Mouse (Mus musculus) left cerebral cortex, adult 2 months (tissue): ENCODE results near the gene Sirt6. TPM values are rescaled to one million over a fixed set of nuclear protein-coding genes. Genes with fewer than 3 reads are reported as not detected.
A peak's percentile ranks its signal among the peaks of the same experiment; 100 is the strongest.

ENCODE experiments used
- DNase-seq, 2 experiments: peaks; one replicate each; pipeline ENCODE4 v3.0.0; 2021 to 2022; ENCODE audit warnings: low spot score in 2 of 2, mixed read lengths in 1 of 2; ENCODE audit errors: extremely low spot score in 1 of 2
- H3K27ac ChIP-seq: fragments of 200-600 bp; 2 replicates; pipeline ENCODE4 v1.8.1; 2022
- H3K4me3 ChIP-seq: fragments of 200-600 bp; 2 replicates; pipeline ENCODE4 v1.8.1; 2022
- CTCF ChIP-seq: fragments of 200-600 bp; IDR thresholded peaks from 2 replicates; pipeline ENCODE4 v1.8.1; 2022; ENCODE audit warnings: antibody characterized with exemption, mild to moderate bottlenecking, moderate library complexity
- intact Hi-C: fragments of 180-260 bp; cut with DNase I; formaldehyde crosslinking; loops from one replicate; pipeline ENCODE4 v1.15.1; 2025
- total RNA-seq, 2 experiments: library from RNA; stranded (reverse); gene quantifications; 2 replicates each; pipeline ENCODE4 v1.2.3; 2021

Gene Sirt6
- total RNA-seq, 2 experiments from 2014 or later = 26.8 to 28.6 TPM

DNA sequence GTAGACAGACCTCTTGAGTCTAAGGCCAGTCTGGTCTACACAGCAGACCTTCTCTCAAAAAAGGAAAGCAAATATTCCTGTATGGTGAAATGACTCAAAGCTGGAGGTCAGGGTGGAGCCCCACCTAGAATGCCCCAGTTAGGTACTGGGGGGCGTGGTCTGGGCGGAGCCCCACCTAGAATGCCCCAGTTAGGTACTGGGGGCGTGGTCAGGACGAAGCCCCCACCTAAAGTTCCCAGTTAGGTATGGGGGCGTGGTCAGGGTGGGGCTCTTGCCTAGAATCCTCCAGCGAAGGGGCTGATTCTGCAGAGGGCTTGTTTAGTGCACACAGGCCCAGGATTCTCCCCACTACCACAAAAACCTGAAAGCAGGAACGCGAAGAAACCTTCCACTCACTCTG lies 4.2 kb downstream of the Sirt6 start:
- intact Hi-C loops = no loop called here
- TF ChIP-seq CTCF = no peak
- Histone ChIP-seq H3K27ac (no peak overlapping the region), H3K4me3 (no peak overlapping the region)
- no peak for DNase-seq

DNA sequence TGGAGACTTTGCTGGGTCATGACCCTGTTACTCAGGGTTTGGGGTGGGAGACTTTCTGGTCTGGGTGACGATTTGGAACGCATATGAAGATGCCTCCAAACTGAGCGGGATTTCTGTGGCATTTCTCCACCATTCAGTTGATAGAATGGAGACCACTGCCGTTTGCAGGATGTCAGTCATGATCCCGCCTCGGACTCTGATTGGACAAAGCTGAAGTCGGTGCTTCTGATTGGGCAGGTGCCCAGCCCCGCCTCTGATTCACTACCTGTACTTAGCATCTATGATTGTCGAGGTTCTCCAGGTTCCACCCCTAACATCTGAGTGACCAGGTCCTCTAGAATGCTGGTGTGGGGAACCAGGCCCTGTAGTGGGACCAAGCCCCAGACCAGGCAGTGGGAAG lies 6.8 kb downstream of the Sirt6 start:
- no peak overlapping the region for H3K4me3 ChIP-seq
- intact Hi-C loops = no loop called here
- no peak for DNase-seq
- TF ChIP-seq CTCF = no peak
- H3K27ac ChIP-seq = no peak overlapping the region

DNA sequence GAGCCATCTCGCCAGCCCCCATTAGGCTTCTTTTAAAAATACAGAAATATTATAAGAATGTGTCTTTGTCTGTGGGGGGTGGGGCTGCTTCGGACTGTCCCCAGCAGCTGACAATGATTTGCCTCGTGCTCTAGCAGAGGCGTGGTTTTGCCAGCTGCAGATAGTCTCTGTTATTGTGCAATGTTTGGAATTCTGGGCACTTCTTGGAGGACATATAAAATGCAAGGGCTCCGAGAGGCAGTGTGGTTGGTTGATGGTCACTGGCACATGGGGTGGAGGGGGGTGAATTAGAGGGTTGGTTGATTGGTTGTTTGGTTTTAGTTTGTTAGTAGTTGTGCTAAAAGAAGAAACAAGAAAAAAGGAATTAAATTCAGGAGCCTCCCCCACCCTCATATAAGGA lies 7.6 kb downstream of the Sirt6 start:
- H3K27ac ChIP-seq = no peak overlapping the region
- H3K4me3 ChIP-seq = no peak overlapping the region
- no peak for DNase-seq
- intact Hi-C loops = no loop called here
- TF ChIP-seq CTCF = no peak

DNA sequence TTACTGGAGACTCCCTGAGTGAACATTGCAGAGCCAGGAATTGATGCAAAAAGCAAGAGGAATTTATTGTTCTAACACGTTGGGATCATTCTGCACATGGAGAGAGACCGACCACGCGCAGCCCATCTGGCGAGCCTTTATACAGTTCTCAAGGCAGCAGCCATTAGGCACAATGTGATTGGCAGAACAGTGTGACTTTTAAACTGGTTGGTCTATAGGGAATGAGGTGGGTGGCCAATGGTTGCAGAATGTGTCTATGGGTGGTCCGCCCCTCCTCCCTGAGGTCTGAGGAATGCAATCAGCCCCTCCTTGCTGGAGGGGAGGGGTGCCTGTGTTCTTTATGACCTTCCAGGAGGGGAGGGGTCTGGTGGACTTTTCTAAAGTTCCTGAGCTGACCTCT lies 12.1 kb downstream of the Sirt6 start:
- Histone ChIP-seq H3K4me3 (no peak overlapping the region), H3K27ac (no peak overlapping the region)
- DNase-seq = no peak
- no peak for TF ChIP-seq CTCF
- intact Hi-C loops = no loop called here

DNA sequence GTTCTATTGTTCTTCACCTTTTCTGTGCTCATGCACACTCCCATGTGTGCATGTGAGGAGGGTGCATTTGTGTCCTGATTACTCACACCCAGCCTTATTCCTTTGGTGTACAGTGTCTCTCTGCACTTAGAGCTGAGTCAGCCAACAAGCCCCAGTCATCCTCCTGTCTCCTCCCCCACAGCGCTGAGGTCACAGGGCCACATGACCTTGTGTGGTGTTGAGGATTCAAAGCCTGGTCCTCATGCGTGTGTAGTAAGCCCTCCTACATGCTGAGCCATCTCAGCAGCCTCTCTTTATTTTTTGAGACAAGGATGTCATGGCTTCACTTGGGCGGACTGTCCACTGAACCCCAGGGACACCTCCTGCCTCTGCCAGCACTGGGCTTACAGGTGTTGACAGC lies 14.8 kb downstream of the Sirt6 start:
- no peak for DNase-seq
- H3K27ac ChIP-seq = no peak overlapping the region
- no peak for TF ChIP-seq CTCF
- intact Hi-C loops = no loop called here
- H3K4me3 ChIP-seq = no peak overlapping the region

DNA sequence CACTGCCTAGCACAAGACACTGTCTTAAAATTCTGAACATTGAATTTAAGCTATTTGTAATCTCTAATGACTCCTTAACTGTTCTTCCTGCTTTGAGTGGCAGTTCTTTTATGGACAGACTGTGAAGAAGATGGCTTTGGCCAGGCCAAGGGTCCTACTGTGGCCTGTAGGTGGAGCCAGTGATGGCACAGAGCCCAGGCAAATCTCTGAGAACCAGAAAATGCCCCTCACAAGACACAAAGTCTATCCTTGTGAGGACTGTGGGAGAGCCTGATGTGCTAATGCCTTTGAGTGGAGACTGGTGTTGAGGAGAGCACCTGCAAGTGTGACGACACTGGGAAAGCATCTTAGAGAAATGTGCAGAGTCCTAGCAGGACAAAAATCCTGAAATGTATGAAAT lies 19.3 kb downstream of the Sirt6 start:
- intact Hi-C loops = no loop called here
- DNase-seq = no peak

DNA sequence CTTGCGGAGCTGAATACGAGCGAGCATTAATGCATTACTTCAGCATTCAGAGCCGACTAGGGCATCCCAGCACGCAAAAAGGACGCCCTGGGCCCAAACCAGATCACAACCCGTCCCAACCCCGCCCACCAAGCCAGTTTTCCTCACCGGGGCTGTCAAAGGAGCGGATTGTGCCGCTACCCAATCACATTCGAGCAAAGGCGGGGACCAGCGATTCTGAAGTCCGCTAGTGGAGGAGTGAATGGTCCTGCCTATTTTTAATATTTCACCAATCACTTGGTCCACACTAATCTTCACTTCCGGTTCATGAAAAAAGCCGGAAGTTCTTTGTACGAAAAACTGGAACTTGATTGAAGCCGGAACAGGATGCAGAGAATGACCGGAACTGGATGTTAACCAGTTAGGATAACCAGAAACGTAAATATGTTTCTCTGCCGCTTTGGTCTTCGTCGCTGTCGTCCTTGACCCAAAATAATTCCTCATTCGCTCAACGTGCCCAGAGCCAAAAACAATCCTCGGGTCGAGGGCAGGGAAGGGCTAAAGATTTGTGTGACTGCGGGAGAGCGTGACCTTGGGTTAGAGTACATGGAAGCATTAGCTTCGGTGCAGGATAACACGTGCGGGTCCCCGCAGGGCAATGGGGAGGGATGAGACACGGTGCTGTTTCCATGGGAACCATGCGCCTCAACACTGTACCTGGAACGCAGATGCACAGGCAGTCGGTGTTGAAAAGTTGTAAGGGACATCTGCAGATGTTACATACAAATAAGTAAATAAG lies 21.4 kb downstream of the Sirt6 start, which contains the start of gene BC025920:
BC025920 (plus strand) TSS at position 297 of the 778 bp plus-strand sequence.
- no peak for TF ChIP-seq CTCF
- DNase-seq = peak; percentile 82 to 93
- peak within 1 kb of the TSS; percentile 97 for H3K27ac ChIP-seq
- H3K4me3 ChIP-seq = peak within 1 kb of the TSS; percentile 80
- intact Hi-C loops = loop anchor here (1.0 to 2.0 kb wide), 4 partner anchors 21 to 104 kb away; partner anchors contain the start of gene Sirt6

More for the DNA sequence above, 19.3 kb downstream of the Sirt6 start:
- TF ChIP-seq CTCF = peak; percentile 11
- no peak overlapping the region for H3K4me3 ChIP-seq
- H3K27ac ChIP-seq = no peak overlapping the region

DNA sequence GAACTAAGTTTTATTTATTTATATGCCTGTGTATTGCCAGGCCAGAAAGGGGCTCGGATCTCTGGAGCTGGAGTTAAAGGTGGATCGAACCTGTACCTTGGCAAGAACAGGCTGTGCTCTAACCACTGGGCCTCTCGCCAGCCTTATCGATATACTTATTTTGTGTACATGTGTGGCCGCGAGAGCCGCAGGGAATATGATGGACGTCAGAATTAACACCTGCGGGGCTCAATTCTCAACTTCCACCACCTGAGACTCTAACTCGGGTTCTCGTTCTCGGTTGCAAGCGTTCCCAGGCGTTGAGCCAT lies 22.0 kb downstream of the Sirt6 start:
- no peak for DNase-seq
- TF ChIP-seq CTCF = no peak
- Histone ChIP-seq H3K27ac (peak overlapping the region; percentile 79), H3K4me3 (peak overlapping the region; percentile 80)
- intact Hi-C loops = loop anchor here (1.0 to 2.0 kb wide), 3 partner anchors 35 to 103 kb away; no protein-coding TSS in a partner anchor

DNA sequence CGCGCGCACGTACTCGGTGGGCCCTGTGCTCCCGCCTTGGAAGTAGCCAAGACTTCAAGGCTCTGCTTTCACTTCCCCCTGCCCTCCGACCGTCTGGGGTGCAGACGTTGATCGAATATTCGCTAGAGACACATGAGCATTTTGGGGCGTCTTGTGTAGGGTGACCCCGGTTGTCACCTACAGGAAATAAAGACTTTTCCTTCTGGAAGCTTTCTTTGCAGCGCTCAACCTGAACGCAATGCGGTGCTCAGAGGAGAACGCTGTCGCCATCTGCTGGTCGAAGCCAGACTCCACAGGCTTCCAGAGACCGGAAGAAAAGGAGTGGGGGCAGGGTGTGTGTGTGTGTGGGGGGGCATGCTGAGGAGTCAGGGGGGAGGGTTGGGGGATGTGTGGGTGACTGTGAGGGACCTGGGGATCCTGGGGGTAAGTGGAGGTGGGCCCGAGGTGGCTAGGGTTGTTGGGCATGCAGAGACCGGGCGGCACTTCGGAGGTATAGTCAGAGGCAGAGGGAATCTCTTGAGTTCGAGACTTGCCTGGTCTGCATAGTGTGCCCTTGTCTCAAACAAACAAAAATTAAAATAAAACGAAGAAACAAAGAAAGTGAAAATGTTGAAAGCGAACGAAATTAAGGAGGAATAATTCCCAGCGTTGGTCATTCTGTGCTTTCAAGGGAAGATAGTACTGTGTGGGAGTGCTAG lies 22.5 kb downstream of the Sirt6 start:
- peak overlapping the region; percentile 79 for H3K27ac ChIP-seq
- intact Hi-C loops = loop anchor here (1.0 to 2.0 kb wide), 3 partner anchors 34 to 103 kb away; no protein-coding TSS in a partner anchor
- peak; percentile 69 for TF ChIP-seq CTCF
- DNase-seq = peak; percentile 85 to 86
- H3K4me3 ChIP-seq = peak overlapping the region; percentile 80

DNA sequence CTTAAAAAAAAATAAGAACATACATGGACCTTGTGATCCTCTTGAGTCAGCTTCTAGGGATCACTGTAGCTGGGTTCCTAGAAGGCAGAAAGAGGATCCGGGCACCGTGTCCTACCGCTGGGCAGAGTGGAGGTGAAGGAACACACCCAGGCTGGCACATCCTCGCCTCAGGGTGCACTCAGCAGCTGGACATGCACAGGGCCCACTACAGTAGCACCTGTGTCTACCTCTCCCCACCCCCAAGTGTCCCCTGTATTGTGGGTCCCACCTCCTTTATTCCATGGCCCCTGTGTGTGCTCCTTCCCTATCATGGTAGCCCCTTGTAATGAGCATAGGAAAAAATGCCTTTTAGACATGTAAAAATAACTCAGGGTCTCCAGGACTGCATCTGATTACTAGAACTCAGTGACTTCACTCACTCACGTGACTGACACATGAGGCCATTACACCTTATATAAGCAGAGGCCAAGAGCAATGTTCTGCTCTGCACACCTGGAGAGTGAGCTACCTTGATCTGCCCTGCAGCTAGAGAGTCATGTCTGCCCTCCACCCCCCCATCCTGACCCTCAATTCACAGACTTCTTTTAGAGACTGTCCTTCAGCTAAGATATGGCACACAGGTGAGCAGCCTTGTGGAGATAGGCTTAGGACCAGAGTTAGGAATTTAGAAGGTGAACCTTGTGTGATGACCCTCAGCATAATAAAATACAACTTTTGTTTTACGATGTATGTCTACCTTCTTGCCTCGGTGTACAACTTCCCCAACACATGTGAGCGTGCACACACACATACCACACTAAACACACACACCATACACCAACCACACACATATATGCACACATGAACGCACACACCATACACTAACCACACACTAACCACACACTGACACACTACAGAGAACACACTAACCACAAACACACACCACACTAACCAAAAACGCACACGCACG lies 23.3 kb downstream of the Sirt6 start:
- intact Hi-C loops = loop anchor here (2.0 kb wide), 2 partner anchors 33 to 41 kb away; no protein-coding TSS in a partner anchor
- TF ChIP-seq CTCF = no peak
- Histone ChIP-seq H3K4me3 (no peak overlapping the region; the same call in 1 of the 2 replicates), H3K27ac (peak overlapping the region; percentile 75; the same call in 1 of the 2 replicates)
- DNase-seq = no peak

DNA sequence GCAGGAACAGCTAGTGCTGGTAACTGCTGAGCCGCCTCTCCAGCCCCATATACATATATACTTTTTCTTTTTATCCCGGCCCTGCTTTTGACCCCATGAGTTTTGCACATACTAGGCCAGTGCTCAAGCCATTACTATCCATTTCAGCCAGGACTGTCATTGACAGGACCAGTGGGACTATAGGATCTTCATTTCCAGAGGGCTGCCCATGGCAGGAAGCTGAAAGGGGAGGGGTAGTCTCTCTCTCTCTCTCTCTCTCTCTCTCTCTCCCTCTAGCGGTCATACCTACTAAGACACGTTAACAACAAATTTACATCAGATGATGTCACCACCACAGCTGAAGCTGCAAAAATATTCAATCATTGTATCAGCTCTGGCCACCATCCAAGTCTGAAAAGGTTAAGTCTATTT lies 24.9 kb downstream of the Sirt6 start:
- Histone ChIP-seq H3K4me3 (no peak overlapping the region), H3K27ac (no peak overlapping the region; the same call in 1 of the 2 replicates)
- DNase-seq = no peak
- intact Hi-C loops = no loop called here
- TF ChIP-seq CTCF = peak; percentile 64
